Mouse (Mus musculus) forebrain, embryonic 16.5 days (tissue): ENCODE results near the gene Naaladl1. TPM values are rescaled to one million over a fixed set of nuclear protein-coding genes. Genes with fewer than 3 reads are reported as not detected.
A peak's percentile ranks its signal among the peaks of the same experiment; 100 is the strongest.

Source experiments
- ATAC-seq: fragments of 200-750 bp; cut with Nextera tagmentation; 2 replicates; pipeline ENCODE4 v1.8.0; 2017; ENCODE audit warnings: mild to moderate bottlenecking, moderate library complexity
- H3K27ac ChIP-seq: fragments of 300-500 bp; sonication (generic); 2 replicates; pipeline ENCODE4 v1.5.1; 2014; ENCODE audit warnings: low read length, control low read depth
- H3K27me3 ChIP-seq: fragments of 300-500 bp; sonication (generic); replicated peaks from 2 replicates; pipeline ENCODE4 v1.6.1; 2014; ENCODE audit warnings: low read length; ENCODE audit not compliant: control insufficient read depth, insufficient read depth
- H3K36me3 ChIP-seq: fragments of 300-500 bp; sonication (generic); 2 replicates; pipeline ENCODE4 v1.6.1; 2014; ENCODE audit not compliant: control insufficient read depth, insufficient read depth
- H3K4me1 ChIP-seq: fragments of 300-500 bp; sonication (generic); replicated peaks from 2 replicates; pipeline ENCODE4 v1.6.1; 2014; ENCODE audit warnings: low read length; ENCODE audit not compliant: control insufficient read depth, insufficient read depth
- H3K4me2 ChIP-seq: fragments of 300-500 bp; sonication (generic); 2 replicates; pipeline ENCODE4 v1.6.1; 2014; ENCODE audit warnings: mild to moderate bottlenecking, low read length, control low read depth
- H3K4me3 ChIP-seq: fragments of 300-500 bp; sonication (generic); replicated peaks from 2 replicates; pipeline ENCODE4 v1.5.1; 2014; ENCODE audit warnings: mild to moderate bottlenecking, low read length, control low read depth
- H3K9ac ChIP-seq: fragments of 300-500 bp; sonication (generic); replicated peaks from 2 replicates; pipeline ENCODE4 v1.6.1; 2014; ENCODE audit warnings: low read depth, low read length, control low read depth
- H3K9me3 ChIP-seq: fragments of 300-500 bp; sonication (generic); 2 replicates; pipeline ENCODE4 v1.6.1; 2016; ENCODE audit warnings: low read length; ENCODE audit not compliant: control insufficient read depth
- WGBS: fragments of 180-500 bp; shearing (Covaris S2); extraction: QIAGEN DNeasy Blood & Tissue Kit; methylation state at CpG from one replicate; pipeline ENCODE4 v1.1.7; 2014; 5-methylcytosine and 5-hydroxymethylcytosine counted together
- polyA plus RNA-seq: library from polyadenylated mRNA; unstranded; fragments of >200 nt; fragmentation: Nextera tagmentation; extraction: Ambion mirVana; gene quantifications from 2 replicates; pipeline ENCODE4 v1.2.1, GENCODE M21; 2015

Gene Naaladl1
- polyA plus RNA-seq, 1 experiment from 2014 or later = 0.58 TPM

- H3K27me3 ChIP-seq = no peaks in the 10 kb centered on the region
- H3K4me3 ChIP-seq = no peak overlapping the region
- H3K4me2 ChIP-seq = no peak overlapping the region
- no peaks in the 10 kb centered on the region for H3K36me3 ChIP-seq
- no peak overlapping the region for H3K9ac ChIP-seq
- H3K27ac ChIP-seq = no peak overlapping the region
- 80% methylated on average over 6 of the region's 6 CpGs for WGBS
- no peaks in the 10 kb centered on the region for H3K9me3 ChIP-seq
- no peaks in the 10 kb centered on the region for H3K4me1 ChIP-seq
- no peak for ATAC-seq
Observed at GRCm38 (mm10) chr19:6101186-6101585, 4.4 kb upstream of the Naaladl1 start.

GRCm38 (mm10) chr19:6102169-6102853 lies 3.3 kb upstream of the Naaladl1 start:
- Histone ChIP-seq H3K9ac (no peak overlapping the region), H3K4me1 (no peaks in the 10 kb centered on the region), H3K4me2 (no peak overlapping the region), H3K27me3 (no peaks in the 10 kb centered on the region), H3K4me3 (no peak overlapping the region), H3K36me3 (no peaks in the 10 kb centered on the region), H3K27ac (no peak overlapping the region), H3K9me3 (no peaks in the 10 kb centered on the region)
- whole genome bisulfite sequencing = 90% methylated on average over 6 of the region's 6 CpGs
- ATAC-seq = no peak

- Histone ChIP-seq H3K4me2 (no peak overlapping the region), H3K27me3 (no peaks in the 10 kb centered on the region), H3K4me1 (no peaks in the 10 kb centered on the region), H3K9ac (no peak overlapping the region), H3K9me3 (no peaks in the 10 kb centered on the region), H3K36me3 (no peaks in the 10 kb centered on the region), H3K27ac (no peak overlapping the region), H3K4me3 (no peak overlapping the region)
- ATAC-seq = no peak
- WGBS = 81% methylated on average over 4 of the region's 4 CpGs
Observed at GRCm38 (mm10) chr19:6104476-6104875, 1.1 kb upstream of the Naaladl1 start.

GRCm38 (mm10) chr19:6113116-6113515 lies 7.5 kb downstream of the Naaladl1 start:
- H3K4me2 ChIP-seq = no peak overlapping the region
- 80% methylated on average over 6 of the region's 6 CpGs for WGBS
- no peak overlapping the region for H3K4me3 ChIP-seq
- no peak overlapping the region for H3K27ac ChIP-seq
- peaks cover 15% of the 10 kb centered on the region for H3K36me3 ChIP-seq
- no peaks in the 10 kb centered on the region for H3K9me3 ChIP-seq
- no peak overlapping the region for H3K9ac ChIP-seq
- H3K27me3 ChIP-seq = no peaks in the 10 kb centered on the region
- ATAC-seq = no peak
- H3K4me1 ChIP-seq = peaks cover 11% of the 10 kb centered on the region

GRCm38 (mm10) chr19:6116113-6116850 lies 10.7 kb downstream of the Naaladl1 start:
- Histone ChIP-seq H3K9me3 (no peaks in the 10 kb centered on the region), H3K36me3 (peaks cover 15% of the 10 kb centered on the region), H3K27me3 (no peaks in the 10 kb centered on the region), H3K4me1 (peaks cover 21% of the 10 kb centered on the region), H3K27ac (no peak overlapping the region), H3K9ac (no peak overlapping the region), H3K4me2 (no peak overlapping the region; the same call in 1 of the 2 replicates), H3K4me3 (no peak overlapping the region)
- 89% methylated on average over 14 of the region's 15 CpGs for WGBS
- no peak for ATAC-seq

GRCm38 (mm10) chr19:6117346-6117985 lies 11.9 kb downstream of the Naaladl1 start:
- Histone ChIP-seq H3K4me2 (peak overlapping the region; percentile 76), H3K27ac (peak overlapping the region; percentile 95), H3K9ac (peak overlapping the region; percentile 88), H3K36me3 (peaks cover 15% of the 10 kb centered on the region), H3K4me1 (peaks cover 21% of the 10 kb centered on the region), H3K27me3 (no peaks in the 10 kb centered on the region), H3K4me3 (peak overlapping the region; percentile 88), H3K9me3 (no peaks in the 10 kb centered on the region)
- 4% methylated on average over 32 of the region's 32 CpGs for WGBS
- no peak; the same call in 1 of the 2 replicates for ATAC-seq

GRCm38 (mm10) chr19:6117986-6118676 lies 12.5 kb downstream of the Naaladl1 start, which contains the start of gene Sac3d1:
TSS of gene Sac3d1 (minus strand) at chr19:6118650.
- Histone ChIP-seq H3K4me2 (peak within 1 kb of the TSS; percentile 76), H3K27ac (peak within 1 kb of the TSS; percentile 95), H3K4me1 (peaks cover 21% of the 10 kb centered on the region), H3K9ac (peak within 1 kb of the TSS; percentile 88), H3K9me3 (no peaks in the 10 kb centered on the region), H3K36me3 (peaks cover 15% of the 10 kb centered on the region), H3K27me3 (no peaks in the 10 kb centered on the region), H3K4me3 (peak within 1 kb of the TSS; percentile 88)
- ATAC-seq = peak; percentile 93
- WGBS = under 1% methylated on average over 77 of the region's 77 CpGs

GRCm38 (mm10) chr19:6118677-6119185 lies 13.1 kb downstream of the Naaladl1 start:
- peak; percentile 56; the same call in 1 of the 2 replicates for ATAC-seq
- under 1% methylated on average over 8 of the region's 8 CpGs for WGBS
- peaks cover 15% of the 10 kb centered on the region for H3K36me3 ChIP-seq
- H3K9me3 ChIP-seq = no peaks in the 10 kb centered on the region
- H3K4me1 ChIP-seq = peaks cover 26% of the 10 kb centered on the region
- peak overlapping the region; percentile 88 for H3K4me3 ChIP-seq
- peak overlapping the region; percentile 88 for H3K9ac ChIP-seq
- peak overlapping the region; percentile 76 for H3K4me2 ChIP-seq
- H3K27me3 ChIP-seq = no peaks in the 10 kb centered on the region
- H3K27ac ChIP-seq = peak overlapping the region; percentile 95
